Mouse (Mus musculus): ENCODE data around the gene Ube4a.

The Ube4a gene

GRCm38 (mm10) chr9:44892664-44893063, 72.7 kb downstream of the Ube4a start:
- DNase-seq = no peak

DNA sequence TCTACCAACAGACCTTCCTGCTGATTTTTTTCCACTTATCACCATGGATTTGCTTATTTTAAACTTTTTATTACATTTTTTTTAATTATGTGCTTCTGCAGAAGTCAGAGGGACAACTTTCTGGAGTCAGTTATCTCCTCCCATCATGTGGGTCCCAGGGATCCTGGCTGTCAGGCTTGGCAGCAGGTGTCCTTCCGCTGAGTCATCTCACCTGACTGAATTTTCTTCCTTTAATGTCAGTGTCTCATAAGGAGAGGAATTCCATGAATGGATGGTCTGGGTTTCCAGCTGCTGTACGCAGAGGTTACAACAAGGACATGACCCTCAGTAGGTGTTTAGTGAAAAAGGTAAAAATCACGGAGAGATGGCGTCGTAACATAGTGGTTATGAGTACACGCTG, 74.2 kb downstream of the Ube4a start:
- DNase-seq = no peak

DNA sequence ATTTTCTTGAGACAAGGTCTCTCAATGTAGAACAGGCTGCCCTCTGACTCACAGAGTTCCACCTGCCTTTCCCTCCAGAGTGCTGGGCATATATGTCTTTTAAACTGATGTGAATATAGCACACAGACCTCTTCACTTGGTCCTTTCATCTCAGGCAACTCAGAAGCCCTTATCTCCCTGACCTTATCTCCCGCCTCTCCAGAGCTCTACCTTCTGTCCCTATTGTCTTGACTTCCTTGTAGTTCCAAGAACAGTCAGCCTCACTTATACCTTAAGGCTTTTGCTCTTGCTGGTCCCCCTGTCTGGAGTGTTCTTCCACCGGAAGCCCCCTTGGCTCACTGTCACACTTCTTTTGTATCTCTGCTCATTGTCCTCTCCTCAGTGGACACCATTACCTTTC, 75.3 kb downstream of the Ube4a start:
- no peak for DNase-seq

DNA sequence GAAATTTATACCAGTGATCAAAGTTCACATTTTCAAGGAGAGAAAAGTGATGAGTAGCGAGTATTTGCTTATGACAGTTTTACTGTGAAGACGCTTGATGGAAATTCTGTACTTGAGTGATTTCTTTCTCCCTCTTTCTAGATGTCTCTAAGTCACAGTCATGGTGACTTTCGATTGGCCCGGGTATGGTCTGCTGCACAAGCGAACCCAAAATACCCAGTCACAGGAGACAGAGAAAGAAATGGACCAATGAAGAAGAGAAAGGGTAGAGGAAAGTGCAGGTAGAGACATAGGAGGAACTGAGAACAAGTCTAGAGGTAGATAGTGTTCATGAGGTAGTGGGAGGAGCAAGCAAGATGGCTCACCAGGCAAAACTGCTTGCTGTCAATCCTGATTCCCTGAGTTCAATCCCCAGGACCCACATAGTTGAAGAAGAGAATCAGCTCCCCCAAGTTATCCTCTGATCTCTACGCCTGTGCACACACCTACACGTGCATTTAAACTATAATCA, 77.2 kb downstream of the Ube4a start:
- no peak for DNase-seq

DNA sequence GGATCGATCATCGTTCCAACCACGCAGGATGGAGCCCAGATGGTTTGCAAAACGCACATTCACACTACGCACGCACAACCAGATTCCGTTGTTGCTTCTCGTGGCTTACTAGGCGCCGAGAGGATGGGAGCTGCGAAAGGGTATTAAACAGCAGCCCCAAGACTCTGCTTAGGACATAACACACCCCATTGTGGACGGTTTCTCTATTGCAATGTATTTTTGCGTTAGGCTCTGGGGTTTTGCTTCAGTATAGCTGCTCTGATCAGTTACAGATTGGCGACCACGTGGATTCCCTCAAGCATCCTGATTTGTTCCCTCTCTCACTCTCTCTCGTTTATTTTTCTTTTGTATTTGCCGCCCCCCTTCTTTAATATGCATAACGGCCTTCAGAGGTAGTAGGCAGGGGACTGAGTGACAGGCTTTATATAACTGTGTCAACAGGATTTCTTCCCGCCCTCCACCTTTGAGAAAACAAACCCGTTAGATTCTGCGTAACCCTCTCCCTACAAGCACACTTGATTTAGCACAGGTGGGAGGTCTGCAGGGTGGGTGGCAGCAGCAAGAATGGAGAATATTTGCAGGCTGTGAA, 82.3 kb downstream of the Ube4a start:
- peak; percentile 42 for DNase-seq

GRCm38 (mm10) chr9:44882436-44882980, 82.9 kb downstream of the Ube4a start:
- DNase-seq = peak; percentile 47

GRCm38 (mm10) chr9:44881941-44882435, 83.4 kb downstream of the Ube4a start:
- DNase-seq = peak; percentile 72

- peak; percentile 97 for DNase-seq
Measured at GRCm38 (mm10) chr9:44881221-44881871, 84.1 kb downstream of the Ube4a start, which contains the start of gene Kmt2a. Kmt2a (minus strand) TSS chr9:44881296.

DNA sequence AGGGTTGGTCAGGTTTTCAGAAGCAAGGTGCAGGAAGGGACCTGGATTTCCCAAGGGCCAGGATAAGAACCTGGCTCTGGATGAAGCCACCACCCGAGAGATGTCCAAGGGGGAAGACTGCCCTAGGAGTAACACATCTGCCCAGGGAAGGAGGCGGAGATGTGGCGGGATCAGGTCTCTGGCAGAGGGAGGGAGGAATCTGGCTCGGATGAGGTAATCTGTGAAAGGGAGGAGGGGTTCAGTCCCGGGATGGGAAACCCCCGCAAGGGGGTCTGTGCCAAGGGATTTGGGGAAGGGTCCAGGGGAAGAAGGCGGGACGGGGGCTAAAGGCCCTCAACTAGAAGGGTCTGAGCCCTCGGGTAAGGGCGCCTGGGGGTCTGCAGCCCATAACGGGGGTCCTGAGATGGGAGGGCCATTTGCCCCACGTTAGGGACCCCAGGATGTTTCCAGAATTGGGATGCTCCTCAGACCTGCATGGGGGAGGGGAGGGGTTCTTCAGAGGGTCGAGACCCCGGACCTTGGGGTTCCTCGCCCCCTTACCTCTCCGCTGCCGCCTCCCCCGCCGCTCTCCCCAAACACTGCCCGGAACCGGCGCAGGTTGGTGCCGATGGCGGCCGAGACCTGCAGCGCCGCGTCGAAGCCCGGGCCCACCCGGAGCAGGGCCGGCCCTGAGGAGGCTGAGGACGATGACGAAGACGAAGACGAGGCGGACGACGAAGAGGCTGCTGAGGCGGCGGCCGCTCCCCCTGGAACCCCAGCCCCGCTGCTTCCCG, 84.9 kb downstream of the Ube4a start:
- DNase-seq = peak; percentile 51

- no peak for DNase-seq
Measured at GRCm38 (mm10) chr9:44879694-44880271, 85.6 kb downstream of the Ube4a start.

DNA sequence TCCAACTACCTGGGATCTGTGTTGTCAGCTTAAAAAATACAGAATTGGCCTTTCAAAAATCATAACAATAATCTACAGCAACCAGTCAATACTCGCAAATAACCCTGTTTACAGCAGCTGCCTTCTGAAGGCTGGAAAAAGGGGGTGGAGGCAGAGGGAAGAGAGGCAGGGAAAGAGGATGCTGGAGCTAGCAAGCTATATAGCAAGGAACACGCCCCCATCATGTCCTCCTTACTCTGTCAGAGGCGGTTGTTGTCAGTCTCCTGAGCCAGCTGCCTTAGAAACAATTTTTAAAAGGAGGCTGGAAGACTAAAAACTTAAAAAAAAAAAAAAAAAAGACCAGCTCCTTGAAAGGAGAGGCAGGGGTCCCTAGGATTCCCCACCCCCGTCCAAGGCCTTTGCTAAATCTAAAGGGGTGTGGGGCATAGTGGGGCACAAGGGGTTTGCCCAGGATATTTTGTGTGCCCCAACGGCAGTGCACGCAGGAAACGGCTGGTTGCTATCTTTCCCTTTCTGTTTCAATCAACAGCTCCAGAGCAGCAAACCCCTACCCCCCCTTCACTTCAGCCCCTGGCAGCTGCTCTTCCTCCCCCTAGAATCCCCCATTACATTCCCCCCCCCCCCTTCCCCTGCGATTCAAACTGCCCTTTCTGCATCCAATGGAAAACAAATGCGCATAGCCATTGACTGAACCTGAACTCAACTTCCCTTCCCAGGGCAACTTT, 86.5 kb downstream of the Ube4a start:
- no peak for DNase-seq

GRCm38 (mm10) chr9:44877686-44878085, 87.7 kb downstream of the Ube4a start:
- no peak for DNase-seq

DNA sequence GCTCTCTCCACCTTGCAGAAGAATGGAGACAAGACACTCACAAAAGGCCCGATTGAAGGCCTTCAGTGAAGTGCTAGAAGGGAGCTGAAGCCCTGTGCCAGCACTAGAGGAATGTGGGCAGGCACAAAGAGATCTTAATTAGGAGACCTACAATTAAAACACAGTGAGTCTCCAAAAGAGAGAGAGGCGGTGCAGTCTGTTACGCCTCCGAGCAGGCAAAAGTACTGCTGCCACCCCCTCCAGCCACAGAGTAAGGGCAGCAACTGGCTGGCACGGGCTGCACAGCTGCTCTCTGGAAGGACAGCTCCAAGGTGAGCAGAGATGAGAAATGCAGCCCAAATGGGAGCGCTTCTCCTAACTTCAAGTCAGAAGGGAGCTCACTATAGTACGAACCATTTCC, 89.9 kb downstream of the Ube4a start:
- DNase-seq = no peak

DNA sequence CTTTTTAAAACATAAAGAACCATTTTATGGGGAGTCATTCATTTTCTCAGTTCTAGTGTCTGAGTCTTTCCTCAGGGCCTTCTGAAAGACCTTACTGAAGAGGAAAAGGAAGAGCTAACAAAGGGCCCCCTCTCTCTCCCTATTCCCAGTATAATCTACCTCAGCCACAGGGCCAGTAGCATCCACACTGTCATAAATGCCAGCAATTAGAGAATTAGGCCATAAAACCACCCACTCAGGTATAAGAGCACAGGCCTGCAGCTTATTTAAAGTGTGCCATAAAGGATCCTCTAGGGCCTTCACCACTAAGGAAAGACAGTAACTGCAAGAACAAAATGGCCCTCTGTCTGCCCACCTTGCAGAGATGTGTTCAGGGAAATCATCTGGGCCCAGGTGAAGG, 91.2 kb downstream of the Ube4a start:
- DNase-seq = no peak

- DNase-seq = no peak
Measured at GRCm38 (mm10) chr9:44873665-44874064, 91.7 kb downstream of the Ube4a start.
